ENCODE assay signal across 10 mouse cellular contexts in genomic region chr3:98060981-98061660, GRCm38 (mm10). TPM values are rescaled to one million over a fixed set of nuclear protein-coding genes. Genes with fewer than 3 reads are reported as not detected.
DNase-seq lines count a peak whose midpoint lies in the region; ATAC-seq and TF ChIP-seq lines count a peak whose summit lies in the region.
"Had no signal": no experiment of that assay in that cellular context is flagged by ENCODE, and none has a peak within 500 bp of the region (broad histone marks: within the 10 kb centered on the region; RNA-seq: fewer than 3 reads in every experiment).

No protein-coding gene starts in this region.

- H3K27me3 ChIP-seq in forebrain, embryonic 10.5 days (ENCODE audit: poor library complexity, severe bottlenecking) = no peaks in the 10 kb centered on the region
- no peaks in the 10 kb centered on the region for H3K27me3 ChIP-seq in intestine, embryonic 15.5 days (replicated peaks)
- H3K27me3 ChIP-seq in midbrain, embryonic 14.5 days (ENCODE audit: control insufficient read depth, insufficient read depth, low read length) = no peaks in the 10 kb centered on the region

- TF ChIP-seq CTCF in layer of hippocampus, adult 2 months (conservative IDR thresholded peaks at IDR 0.05) = no peak

- no peak overlapping the region for H3K4me3 ChIP-seq in layer of hippocampus, adult 2 months
- H3K4me3 ChIP-seq in forebrain, embryonic 10.5 days = no peak overlapping the region
- H3K4me3 ChIP-seq in intestine, embryonic 15.5 days (replicated peaks) = no peak overlapping the region
- H3K4me3 ChIP-seq in midbrain, embryonic 14.5 days (replicated peaks; ENCODE audit: low read depth, low read length) = no peak overlapping the region

- H3K4me2 ChIP-seq in intestine, embryonic 15.5 days (replicated peaks) = no peak overlapping the region
- H3K4me2 ChIP-seq in midbrain, embryonic 14.5 days (ENCODE audit: low read length) = no peak overlapping the region

- intact Hi-C loops in gastrocnemius, postnatal 36 days (cut with DNase I) = no loop called here

- peaks cover 83% of the 10 kb centered on the region for H3K4me1 ChIP-seq in forebrain, embryonic 10.5 days
- peaks cover 32% of the 10 kb centered on the region for H3K4me1 ChIP-seq in intestine, embryonic 15.5 days (replicated peaks)
- peaks cover 35% of the 10 kb centered on the region for H3K4me1 ChIP-seq in midbrain, embryonic 14.5 days (ENCODE audit: control insufficient read depth, insufficient read depth, low read length)

- 42% methylated on average over 7 of the region's 7 CpGs for WGBS in forebrain, embryonic 10.5 days
- 21% methylated on average over 7 of the region's 7 CpGs for WGBS in intestine, embryonic 15.5 days
- WGBS in midbrain, embryonic 14.5 days = 42% methylated on average over 7 of the region's 7 CpGs

- peaks cover 14% of the 10 kb centered on the region; the same call in 1 of the 2 replicates for H3K36me3 ChIP-seq in forebrain, embryonic 10.5 days (replicated peaks)
- no peaks in the 10 kb centered on the region for H3K36me3 ChIP-seq in intestine, embryonic 15.5 days
- no peaks in the 10 kb centered on the region for H3K36me3 ChIP-seq in midbrain, embryonic 14.5 days (ENCODE audit: control insufficient read depth, insufficient read depth, low read length)

- ATAC-seq in intestine, embryonic 15.5 days = peak; percentile 35; the same call in 1 of the 2 replicates
- no peak for ATAC-seq in midbrain, embryonic 14.5 days (ENCODE audit: low FRiP score, low TSS enrichment)

- no peak overlapping the region for H3K9ac ChIP-seq in intestine, embryonic 15.5 days
- H3K9ac ChIP-seq in midbrain, embryonic 14.5 days (replicated peaks; ENCODE audit: low read length) = no peak overlapping the region

- peak overlapping the region; percentile 85 for H3K27ac ChIP-seq in layer of hippocampus, adult 2 months
- peak overlapping the region; percentile 88 for H3K27ac ChIP-seq in forebrain, embryonic 10.5 days
- 0 out of 2 replicates have a peak overlapping the region, but pooled peaks have one; percentile 13 for H3K27ac ChIP-seq in intestine, embryonic 15.5 days
- peak overlapping the region; percentile 10; the same call in 1 of the 2 replicates for H3K27ac ChIP-seq in midbrain, embryonic 14.5 days (replicated peaks; ENCODE audit: low read depth, low read length)

- H3K9me3 ChIP-seq in forebrain, embryonic 10.5 days = no peaks in the 10 kb centered on the region
- no peaks in the 10 kb centered on the region for H3K9me3 ChIP-seq in intestine, embryonic 15.5 days
- H3K9me3 ChIP-seq in midbrain, embryonic 14.5 days (ENCODE audit: control insufficient read depth, low read length) = no peaks in the 10 kb centered on the region

- no peak for DNase-seq in layer of hippocampus, adult 2 months (ENCODE audit: low spot score in 2 of 2)
- DNase-seq in layer of hippocampus, adult 8-10 months (ENCODE audit: low spot score in 2 of 2) = no peak
- DNase-seq in forebrain, embryonic 10.5 days (ENCODE audit: extremely low spot score, low spot score) = no peak
- no peak for DNase-seq in midbrain, embryonic 14.5 days
- no peak for DNase-seq in gastrocnemius, postnatal 36 days
- no peak for DNase-seq in urinary bladder, adult 18-20 months (ENCODE audit: low spot score in 2 of 2)
- no peak for DNase-seq in thymus, adult 18-20 months
- DNase-seq: left cerebral cortex, postnatal 4 days; right cerebral cortex, adult 18-20 months had no signal

RNA-seq across cellular contexts. Expression of gene Notch2, which starts 47.8 kb away (rescaled TPM):
- total RNA-seq in layer of hippocampus, adult 2 months (2021) = 10 to 100 TPM; 22.2 to 25.5 TPM
- total RNA-seq in layer of hippocampus, adult 8-10 months (2022) = 10 to 100 TPM; 22.9 to 29.1 (median 26.8) TPM
- polyA plus RNA-seq in forebrain, embryonic 10.5 days (2016; fragmentation: Nextera tagmentation; extraction: Ambion mirVana) = 19.1 and 21.2 TPM in 2 replicates
- 15.8 and 17.9 TPM in 2 replicates for polyA plus RNA-seq in intestine, embryonic 15.5 days (2015; fragmentation: Nextera tagmentation; extraction: Ambion mirVana)
- polyA plus RNA-seq in midbrain, embryonic 14.5 days (2014; fragmentation: Nextera tagmentation; extraction: Ambion mirVana) = 5.2 and 10.8 TPM in 2 replicates
- 1 to 10 TPM; 7.7 to 8.9 TPM for total RNA-seq in gastrocnemius, postnatal 36 days (2021)

Comparison
In these comparisons a context has a peak if more than half of its experiments do, and no peak if none do; other contexts are left out.
1. H3K27ac ChIP-seq: peak in every context shown above with its lines; median percentile 88 in forebrain, embryonic 10.5 days; 85 in layer of hippocampus, adult 2 months; 13 in intestine, embryonic 15.5 days; 10 in midbrain, embryonic 14.5 days.